Mouse (Mus musculus): ENCODE results near the gene D430041D05Rik. TPM values are rescaled to one million over a fixed set of nuclear protein-coding genes. Genes with fewer than 3 reads are reported as not detected.
"Not testable (repeated sequence)": the region's sequence is repeated elsewhere in the genome, so short reads cannot be mapped to it uniquely, and the experiment has no call there.

Gene D430041D05Rik
- polyA plus RNA-seq, 1 experiment from 2014 or later = 1.2 TPM

DNA sequence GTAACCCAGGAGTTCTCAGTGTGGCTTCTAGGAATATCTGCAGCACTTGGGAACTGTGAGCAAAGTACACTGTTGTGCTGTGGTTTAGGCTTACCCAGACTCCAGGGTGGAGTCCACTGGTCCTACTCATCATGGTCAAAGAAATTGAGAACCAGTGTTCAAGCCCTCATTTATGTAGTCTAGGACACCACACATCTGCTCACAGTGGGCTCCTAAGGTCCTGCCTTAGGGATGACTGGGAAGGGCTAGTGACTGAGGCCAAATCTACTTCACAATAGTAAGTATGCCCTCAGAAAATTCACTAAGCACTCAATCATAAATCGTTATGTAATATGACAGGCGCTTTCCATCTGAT, 311.6 kb downstream of the D430041D05Rik start:
- Histone ChIP-seq H3K4me1 (no peaks in the 10 kb centered on the region), H3K4me3 (no peak overlapping the region), H3K4me2 (replicated peaks) (no peak overlapping the region), H3K9ac (no peak overlapping the region), H3K27me3 (no peaks in the 10 kb centered on the region), H3K27ac (no peak overlapping the region), H3K36me3 (no peaks in the 10 kb centered on the region), H3K9me3 (no peaks in the 10 kb centered on the region)
- 90% methylated on average over 2 of the region's 2 CpGs for WGBS
- ATAC-seq (ENCODE audit: insufficient number of reproducible peaks, insufficient read depth, low FRiP score, low TSS enrichment) = no peak

DNA sequence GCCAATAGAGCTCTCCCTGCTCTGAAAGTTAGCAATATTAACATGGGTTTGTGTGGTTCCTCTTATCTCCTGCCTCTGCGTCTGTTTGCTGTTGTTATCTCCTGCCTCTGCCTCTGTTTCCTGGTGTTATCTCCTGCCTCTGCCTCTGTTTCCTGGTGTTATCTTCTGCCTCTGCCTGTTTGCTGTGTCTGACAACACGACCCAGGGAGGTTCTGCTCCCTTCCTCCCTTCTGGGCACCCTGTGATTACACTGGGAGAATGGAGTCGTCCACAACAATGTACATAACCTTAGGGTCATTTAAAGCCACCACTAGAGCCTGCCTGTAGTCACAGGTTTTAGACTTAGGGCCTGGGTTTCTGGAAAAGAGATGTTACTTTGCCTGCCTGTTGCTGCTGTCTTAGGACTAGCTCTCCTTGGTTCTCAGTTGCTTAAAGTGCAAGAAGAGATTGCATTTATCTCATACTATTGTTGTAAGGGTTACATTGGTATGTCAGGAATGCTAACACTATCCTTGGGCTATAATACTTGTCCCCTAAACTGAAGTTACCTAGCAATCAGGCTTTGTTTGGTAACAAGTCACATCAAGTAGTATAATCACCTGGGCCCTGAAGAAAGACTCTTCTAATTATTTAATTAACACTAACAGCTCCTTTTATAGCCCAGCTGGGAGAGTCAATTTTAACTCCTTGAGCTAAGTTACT, 312.1 kb downstream of the D430041D05Rik start:
- H3K27ac ChIP-seq = no peak overlapping the region
- no peaks in the 10 kb centered on the region for H3K27me3 ChIP-seq
- no peaks in the 10 kb centered on the region for H3K9me3 ChIP-seq
- 27% methylated on average over 3 of the region's 3 CpGs for WGBS
- no peaks in the 10 kb centered on the region for H3K36me3 ChIP-seq
- H3K4me3 ChIP-seq = no peak overlapping the region
- H3K4me2 ChIP-seq (replicated peaks) = no peak overlapping the region
- no peaks in the 10 kb centered on the region for H3K4me1 ChIP-seq
- no peak for ATAC-seq (ENCODE audit: insufficient number of reproducible peaks, insufficient read depth, low FRiP score, low TSS enrichment)
- H3K9ac ChIP-seq = no peak overlapping the region

DNA sequence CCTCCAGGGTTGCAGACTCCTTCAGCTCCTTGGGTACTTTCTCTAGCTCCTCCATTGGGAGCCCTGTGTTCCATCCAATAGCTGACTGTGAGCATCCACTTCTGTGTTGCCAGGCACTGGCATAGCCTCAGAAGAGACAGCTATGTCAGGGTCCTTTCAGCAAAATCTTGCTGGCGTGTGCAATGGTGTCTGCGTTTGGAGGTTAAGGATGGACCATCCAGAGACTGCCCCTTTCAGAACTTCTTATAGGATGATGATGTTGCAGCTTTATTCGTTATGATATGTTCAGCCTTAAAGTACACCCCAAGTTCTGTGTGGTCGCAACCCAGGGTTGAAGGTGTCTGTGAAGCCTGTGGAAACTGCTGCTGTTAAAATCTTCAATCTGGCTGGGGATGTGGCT, 313.4 kb downstream of the D430041D05Rik start:
- H3K9me3 ChIP-seq = not testable (repeated sequence)
- 93% methylated on average over 4 of the region's 4 CpGs for WGBS

DNA sequence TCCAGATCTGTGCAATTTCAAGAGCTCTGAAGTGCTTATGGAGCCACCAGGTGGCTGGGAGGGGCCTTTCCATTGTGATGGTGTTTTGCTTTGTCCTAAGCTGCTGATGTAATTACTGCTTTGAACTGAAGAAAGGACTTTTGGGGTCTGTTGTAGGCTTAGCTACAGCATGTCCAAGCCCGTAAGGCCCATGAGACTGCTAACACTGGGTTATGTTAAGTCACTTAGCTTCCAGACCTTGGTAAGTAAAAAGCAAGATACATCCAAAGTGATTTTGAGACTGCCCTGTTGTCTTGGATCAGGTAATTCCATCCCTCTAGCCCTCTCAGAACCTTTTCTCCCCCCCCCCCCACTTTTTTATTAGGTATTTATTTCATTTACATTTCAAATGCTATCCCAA, 314.0 kb downstream of the D430041D05Rik start:
- H3K4me2 ChIP-seq (replicated peaks); H3K4me3 ChIP-seq; H3K27me3 ChIP-seq; H3K27ac ChIP-seq; H3K9ac ChIP-seq; ATAC-seq (ENCODE audit: insufficient number of reproducible peaks, insufficient read depth, low FRiP score, low TSS enrichment); H3K36me3 ChIP-seq; H3K9me3 ChIP-seq; H3K4me1 ChIP-seq: not testable (repeated sequence)
- 68% methylated on average over 1 of the region's 1 CpGs for WGBS

More for the DNA sequence above, 313.4 kb downstream of the D430041D05Rik start:
- H3K27me3 ChIP-seq; H3K9ac ChIP-seq; H3K4me1 ChIP-seq; ATAC-seq (ENCODE audit: insufficient number of reproducible peaks, insufficient read depth, low FRiP score, low TSS enrichment); H3K4me2 ChIP-seq (replicated peaks); H3K36me3 ChIP-seq; H3K27ac ChIP-seq; H3K4me3 ChIP-seq: not testable (repeated sequence)

DNA sequence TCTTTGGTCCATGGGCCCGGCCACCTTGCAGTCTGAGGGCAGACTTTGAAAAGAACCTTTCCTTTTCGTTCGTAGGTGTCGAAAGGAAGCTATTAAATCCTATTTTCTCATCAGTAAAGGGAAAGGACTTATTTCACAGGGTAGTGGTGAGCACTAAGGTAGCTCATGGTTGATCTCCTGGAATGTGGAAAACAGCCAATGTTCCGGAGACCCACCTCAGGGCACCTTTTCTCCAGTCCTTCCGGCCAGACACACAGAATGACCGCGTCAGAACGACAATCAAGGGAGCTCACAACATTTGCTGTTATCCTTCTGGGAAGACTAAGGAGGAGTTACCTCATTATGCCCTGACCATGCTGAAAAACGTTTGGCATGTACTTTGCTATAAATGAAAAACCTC, 314.6 kb downstream of the D430041D05Rik start:
- Histone ChIP-seq H3K36me3 (no peaks in the 10 kb centered on the region), H3K4me2 (replicated peaks) (peak overlapping the region; percentile 63), H3K4me3 (peak overlapping the region; percentile 45), H3K9me3 (no peaks in the 10 kb centered on the region), H3K27me3 (no peaks in the 10 kb centered on the region), H3K9ac (peak overlapping the region; percentile 45), H3K4me1 (no peaks in the 10 kb centered on the region), H3K27ac (peak overlapping the region; percentile 77)
- 34% methylated on average over 10 of the region's 10 CpGs for WGBS
- ATAC-seq (ENCODE audit: insufficient number of reproducible peaks, insufficient read depth, low FRiP score, low TSS enrichment) = no peak

DNA sequence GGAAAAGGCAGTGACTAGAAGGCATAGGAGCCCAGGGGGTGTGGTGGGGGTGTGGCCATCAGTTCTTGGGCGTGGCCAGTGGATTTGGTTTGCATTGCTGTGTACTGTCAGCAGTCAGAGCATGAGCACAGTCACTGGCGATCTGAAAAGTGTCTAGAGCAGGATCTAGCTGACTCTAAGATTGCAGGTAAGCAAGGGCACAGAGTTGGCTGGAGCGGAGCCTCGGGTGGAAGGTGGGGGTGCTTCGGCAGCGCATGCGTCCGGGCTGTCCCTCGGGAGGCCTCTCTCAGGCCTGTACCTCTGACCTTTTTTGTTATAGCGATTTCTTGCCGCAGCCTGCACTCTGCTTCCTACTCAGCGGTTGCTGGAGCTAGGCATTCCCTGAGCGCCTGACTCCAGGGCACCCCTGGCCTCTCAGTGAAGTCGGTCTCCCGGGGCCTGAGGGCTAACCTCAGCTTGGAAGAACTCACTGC, 315.0 kb downstream of the D430041D05Rik start, which contains the start of gene Cd59a:
Gene Cd59a (plus strand): TSS at position 61 of the 473 bp plus-strand sequence.
- 3% methylated on average over 15 of the region's 15 CpGs for WGBS
- Histone ChIP-seq H3K36me3 (no peaks in the 10 kb centered on the region), H3K9ac (peak within 1 kb of the TSS; percentile 45), H3K27ac (peak within 1 kb of the TSS; percentile 77), H3K4me1 (no peaks in the 10 kb centered on the region), H3K4me3 (peak within 1 kb of the TSS; percentile 45), H3K4me2 (replicated peaks) (peak within 1 kb of the TSS; percentile 63), H3K9me3 (no peaks in the 10 kb centered on the region), H3K27me3 (no peaks in the 10 kb centered on the region)
- peak; percentile 90 for ATAC-seq (ENCODE audit: insufficient number of reproducible peaks, insufficient read depth, low FRiP score, low TSS enrichment)

DNA sequence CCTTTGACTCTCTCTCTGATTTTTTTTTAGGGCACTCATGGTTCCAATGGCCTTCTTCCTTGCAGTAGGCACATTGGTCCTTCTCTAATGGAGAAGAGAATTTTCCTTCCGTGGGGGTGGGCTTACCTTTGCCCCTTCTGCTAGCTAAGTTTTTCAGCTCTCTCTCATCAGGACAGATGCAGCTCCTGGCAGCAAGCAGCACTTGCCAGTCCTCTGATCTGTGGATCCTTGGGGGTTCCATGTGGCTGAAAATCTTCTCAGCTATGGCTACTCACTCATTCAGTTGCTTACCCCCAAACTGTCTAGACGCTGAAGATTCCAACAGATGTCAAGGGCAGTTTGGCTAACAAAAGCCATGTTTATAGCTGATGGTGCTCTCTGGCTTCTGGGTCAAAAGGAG, 317.5 kb downstream of the D430041D05Rik start:
- H3K4me3 ChIP-seq = no peak overlapping the region
- no peak overlapping the region for H3K4me2 ChIP-seq (replicated peaks)
- ATAC-seq (ENCODE audit: insufficient number of reproducible peaks, insufficient read depth, low FRiP score, low TSS enrichment) = no peak
- H3K27ac ChIP-seq = no peak overlapping the region
- no peak overlapping the region for H3K9ac ChIP-seq
- no peaks in the 10 kb centered on the region for H3K27me3 ChIP-seq
- no peaks in the 10 kb centered on the region for H3K4me1 ChIP-seq
- H3K9me3 ChIP-seq = no peaks in the 10 kb centered on the region
- no peaks in the 10 kb centered on the region for H3K36me3 ChIP-seq
- WGBS = 80% methylated on average over 2 of the region's 2 CpGs

MicroRNA genes within 50 kb of the gene (microRNA counts, 519-probe panel; counts per million panel counts)
- microRNA mmu-miR-1902 = 460 counts per million, percentile 65 among the panel's probes with 10 or more counts

Small RNA genes within 50 kb of the gene (microRNA-seq; reads per million reads assigned to microRNA genes)
- not detected for gene Mir1902

Other genes starting within 250 kb of the D430041D05Rik start
- gene Hipk3, start 83.4 kb upstream of the D430041D05Rik start, polyA plus RNA-seq (2016; fragmentation: Nextera tagmentation; extraction: Ambion mirVana) = 18.0 and 19.7 TPM in 2 replicates
- 97.2 and 98.1 TPM in 2 replicates for gene Cstf3, start 179.5 kb upstream of the D430041D05Rik start, polyA plus RNA-seq (2016; fragmentation: Nextera tagmentation; extraction: Ambion mirVana)